Mouse (Mus musculus): ENCODE measurements around the gene Hyal2. TPM values are rescaled to one million over a fixed set of nuclear protein-coding genes. Genes with fewer than 3 reads are reported as not detected.
A peak's percentile ranks its signal among the peaks of the same experiment; 100 is the strongest.

Hyal2 gene
- polyA plus RNA-seq, 1 experiment from 2014 or later, result 155 TPM

DNA sequence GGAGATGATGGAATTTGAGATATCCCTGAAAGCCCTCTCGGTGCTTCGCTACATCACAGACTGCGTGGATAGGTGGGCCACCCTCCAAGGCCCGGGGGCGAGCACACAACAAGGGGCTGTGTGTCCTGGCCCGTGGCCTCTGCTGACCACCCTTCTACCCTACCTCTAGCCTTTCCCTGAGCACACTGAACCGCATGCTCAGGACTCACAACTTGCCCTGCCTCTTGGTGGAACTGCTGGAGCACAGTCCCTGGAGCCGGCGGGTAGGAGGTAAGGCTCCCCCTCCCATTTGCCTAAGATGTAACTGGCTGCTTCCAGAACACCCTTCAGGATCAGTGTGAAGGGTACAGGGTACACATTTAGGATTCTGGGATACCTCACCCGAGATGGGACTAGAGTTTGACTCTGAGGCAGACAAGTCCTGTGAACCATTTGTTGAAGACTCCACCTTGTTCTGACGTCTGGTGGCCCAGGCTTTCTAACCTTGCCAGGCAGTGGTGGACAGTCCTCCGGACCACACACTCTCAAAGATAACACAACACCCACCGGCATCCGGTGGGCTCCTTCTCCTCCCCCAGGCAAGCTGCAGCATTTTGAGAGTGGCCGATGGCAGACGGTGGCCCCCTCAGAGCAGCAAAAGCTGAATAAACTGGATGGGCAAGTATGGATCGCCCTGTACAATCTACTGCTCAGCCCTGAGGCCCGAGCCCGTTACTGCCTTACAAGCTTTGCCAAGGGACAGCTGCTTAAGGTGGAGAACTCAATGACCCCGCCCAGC, 18.3 kb upstream of the Hyal2 start:
- Histone ChIP-seq H3K27me3 (ENCODE audit: control insufficient read depth, insufficient read depth, low read length) (no peaks in the 10 kb centered on the region), H3K4me3 (ENCODE audit: low read depth, low read length) (no peak overlapping the region), H3K4me1 (ENCODE audit: control insufficient read depth, insufficient read depth, low read length) (peaks cover 45% of the 10 kb centered on the region), H3K27ac (replicated peaks; ENCODE audit: low read depth, low read length) (no peak overlapping the region), H3K9ac (ENCODE audit: low read length) (no peak overlapping the region), H3K36me3 (ENCODE audit: control insufficient read depth, insufficient read depth, low read length) (peaks cover 2% of the 10 kb centered on the region; the same call in 1 of the 2 replicates), H3K9me3 (ENCODE audit: control insufficient read depth, low read length) (no peaks in the 10 kb centered on the region), H3K4me2 (ENCODE audit: low read depth, severe bottlenecking) (no peak overlapping the region; the same call in 1 of the 2 replicates)
- ATAC-seq (ENCODE audit: insufficient number of reproducible peaks, low FRiP score, low TSS enrichment, low read depth), result no peak
- DNase-seq (ENCODE audit: low spot score), result no peak
- WGBS, result 78% methylated on average over 20 of the region's 20 CpGs

DNA sequence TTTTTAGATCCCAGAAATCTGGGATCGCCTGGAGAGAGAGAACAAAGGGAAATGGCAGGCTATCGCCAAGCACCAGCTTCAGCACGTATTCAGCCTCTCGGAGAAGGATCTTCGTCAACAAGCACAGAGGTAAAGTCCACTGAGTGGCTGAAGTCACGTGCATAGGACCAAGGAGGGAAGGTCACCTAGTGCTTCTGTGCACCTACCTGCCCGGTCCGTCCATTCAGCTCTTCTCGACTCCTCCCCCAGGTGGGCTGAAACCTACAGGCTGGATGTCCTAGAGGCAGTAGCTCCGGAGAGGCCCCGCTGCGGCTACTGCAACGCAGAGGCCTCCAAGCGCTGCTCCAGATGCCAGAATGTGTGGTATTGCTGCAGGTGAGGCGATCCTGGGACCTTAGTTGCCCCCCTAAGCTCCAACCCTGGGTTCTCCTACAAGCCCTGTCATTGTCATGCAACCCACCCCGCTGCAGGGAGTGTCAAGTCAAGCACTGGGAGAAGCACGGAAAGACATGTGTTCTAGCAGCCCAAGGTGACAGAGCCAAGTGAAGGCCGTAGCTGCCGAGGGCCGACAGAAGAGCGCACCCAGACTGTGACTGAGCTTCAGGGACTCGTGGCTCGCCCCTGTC, 17.1 kb upstream of the Hyal2 start:
- DNase-seq (ENCODE audit: low spot score), result no peak
- peak overlapping the region; percentile 52 for H3K4me3 ChIP-seq (ENCODE audit: low read depth, low read length)
- H3K4me2 ChIP-seq (ENCODE audit: low read depth, severe bottlenecking), result peak overlapping the region; percentile 96
- H3K9me3 ChIP-seq (ENCODE audit: control insufficient read depth, low read length), result no peaks in the 10 kb centered on the region
- peaks cover 47% of the 10 kb centered on the region for H3K4me1 ChIP-seq (ENCODE audit: control insufficient read depth, insufficient read depth, low read length)
- no peaks in the 10 kb centered on the region for H3K27me3 ChIP-seq (ENCODE audit: control insufficient read depth, insufficient read depth, low read length)
- H3K9ac ChIP-seq (ENCODE audit: low read length), result peak overlapping the region; percentile 79; the same call in 1 of the 2 replicates
- WGBS, result 28% methylated on average over 23 of the region's 23 CpGs
- H3K27ac ChIP-seq (replicated peaks; ENCODE audit: low read depth, low read length), result no peak overlapping the region; the same call in 1 of the 2 replicates
- no peaks in the 10 kb centered on the region for H3K36me3 ChIP-seq (ENCODE audit: control insufficient read depth, insufficient read depth, low read length)
- ATAC-seq (ENCODE audit: insufficient number of reproducible peaks, low FRiP score, low TSS enrichment, low read depth), result no peak

DNA sequence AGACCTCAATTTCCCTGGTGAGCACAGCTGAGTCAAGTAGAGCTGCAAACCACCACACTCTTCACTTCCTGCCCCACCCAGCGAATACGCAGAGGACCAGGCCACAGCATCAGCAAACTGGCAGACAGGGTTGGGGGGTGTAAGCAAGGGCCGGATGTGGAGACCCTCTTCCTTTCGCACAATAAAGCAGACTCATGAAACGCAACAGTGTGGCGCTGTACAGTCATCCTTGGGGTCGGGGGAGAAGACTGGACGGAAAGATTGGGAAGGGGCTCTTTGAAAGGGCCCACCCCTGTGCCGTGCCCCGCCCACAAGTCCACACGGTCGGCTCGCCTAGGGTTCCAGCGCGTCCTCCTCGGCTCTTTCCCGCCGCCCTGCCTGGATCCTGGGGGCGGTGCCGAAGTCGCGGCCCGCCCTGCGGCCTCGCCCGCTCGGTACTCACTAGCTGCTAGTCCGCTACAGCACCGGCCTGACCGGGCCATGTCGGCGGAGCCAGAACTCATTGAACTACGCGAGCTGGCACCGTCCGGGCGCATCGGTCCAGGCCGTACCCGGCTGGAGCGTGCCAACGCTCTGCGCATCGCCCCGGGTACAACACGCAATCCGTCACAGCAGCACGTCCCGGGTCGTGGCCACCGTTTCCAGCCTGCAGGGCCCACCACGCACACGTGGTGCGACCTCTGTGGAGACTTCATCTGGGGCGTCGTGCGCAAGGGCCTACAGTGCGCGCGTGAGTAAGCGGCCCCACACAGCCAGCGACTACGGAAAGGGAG, 16.4 kb upstream of the Hyal2 start, which contains the start of gene Rassf1:
Gene Rassf1 (plus strand): TSS at position 439 of the 773 bp plus-strand sequence.
- WGBS, result under 1% methylated on average over 56 of the region's 63 CpGs
- Histone ChIP-seq H3K4me1 (ENCODE audit: control insufficient read depth, insufficient read depth, low read length) (peaks cover 50% of the 10 kb centered on the region), H3K27ac (replicated peaks; ENCODE audit: low read depth, low read length) (peak within 1 kb of the TSS; percentile 47), H3K4me2 (ENCODE audit: low read depth, severe bottlenecking) (peak within 1 kb of the TSS; percentile 96), H3K9ac (ENCODE audit: low read length) (peak within 1 kb of the TSS; percentile 79), H3K4me3 (ENCODE audit: low read depth, low read length) (peak within 1 kb of the TSS; percentile 52), H3K27me3 (ENCODE audit: control insufficient read depth, insufficient read depth, low read length) (no peaks in the 10 kb centered on the region), H3K36me3 (ENCODE audit: control insufficient read depth, insufficient read depth, low read length) (no peaks in the 10 kb centered on the region), H3K9me3 (ENCODE audit: control insufficient read depth, low read length) (no peaks in the 10 kb centered on the region)
- DNase-seq (ENCODE audit: low spot score) (peak; percentile 80), ATAC-seq (ENCODE audit: insufficient number of reproducible peaks, low FRiP score, low TSS enrichment, low read depth) (peak; percentile 14; the same call in 1 of the 2 replicates)

DNA sequence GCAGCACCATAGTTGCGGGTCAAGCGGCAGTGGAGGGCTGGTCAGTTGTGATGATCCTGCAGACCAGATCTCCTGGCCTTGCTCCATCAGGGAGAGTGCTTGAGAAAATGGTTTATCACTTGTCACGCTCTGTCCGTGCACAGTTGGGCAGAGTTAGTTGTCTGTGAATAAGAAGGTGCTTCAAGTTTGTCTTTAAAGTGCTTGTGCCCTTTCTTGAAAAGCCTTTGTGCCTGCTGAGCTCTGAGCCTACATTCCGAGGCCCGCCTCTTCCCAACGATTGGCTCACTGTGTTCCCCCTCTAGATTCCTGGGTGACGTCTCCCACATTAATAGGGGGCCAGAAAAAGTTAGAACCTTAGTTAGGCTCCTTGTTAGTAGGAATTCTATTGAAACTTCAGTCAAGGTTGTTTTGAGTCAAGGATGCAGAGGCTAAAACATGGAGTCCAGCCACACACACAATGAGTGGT, 15.8 kb upstream of the Hyal2 start:
- Histone ChIP-seq H3K4me1 (ENCODE audit: control insufficient read depth, insufficient read depth, low read length) (peaks cover 49% of the 10 kb centered on the region), H3K4me3 (ENCODE audit: low read depth, low read length) (peak overlapping the region; percentile 52), H3K27me3 (ENCODE audit: control insufficient read depth, insufficient read depth, low read length) (no peaks in the 10 kb centered on the region), H3K27ac (replicated peaks; ENCODE audit: low read depth, low read length) (peak overlapping the region; percentile 47), H3K9me3 (ENCODE audit: control insufficient read depth, low read length) (no peaks in the 10 kb centered on the region), H3K9ac (ENCODE audit: low read length) (peak overlapping the region; percentile 79), H3K4me2 (ENCODE audit: low read depth, severe bottlenecking) (peak overlapping the region; percentile 96), H3K36me3 (ENCODE audit: control insufficient read depth, insufficient read depth, low read length) (no peaks in the 10 kb centered on the region; the same call in 1 of the 2 replicates)
- DNase-seq (ENCODE audit: low spot score) (no peak), ATAC-seq (ENCODE audit: insufficient number of reproducible peaks, low FRiP score, low TSS enrichment, low read depth) (no peak)
- 6% methylated on average over 8 of the region's 8 CpGs for WGBS

DNA sequence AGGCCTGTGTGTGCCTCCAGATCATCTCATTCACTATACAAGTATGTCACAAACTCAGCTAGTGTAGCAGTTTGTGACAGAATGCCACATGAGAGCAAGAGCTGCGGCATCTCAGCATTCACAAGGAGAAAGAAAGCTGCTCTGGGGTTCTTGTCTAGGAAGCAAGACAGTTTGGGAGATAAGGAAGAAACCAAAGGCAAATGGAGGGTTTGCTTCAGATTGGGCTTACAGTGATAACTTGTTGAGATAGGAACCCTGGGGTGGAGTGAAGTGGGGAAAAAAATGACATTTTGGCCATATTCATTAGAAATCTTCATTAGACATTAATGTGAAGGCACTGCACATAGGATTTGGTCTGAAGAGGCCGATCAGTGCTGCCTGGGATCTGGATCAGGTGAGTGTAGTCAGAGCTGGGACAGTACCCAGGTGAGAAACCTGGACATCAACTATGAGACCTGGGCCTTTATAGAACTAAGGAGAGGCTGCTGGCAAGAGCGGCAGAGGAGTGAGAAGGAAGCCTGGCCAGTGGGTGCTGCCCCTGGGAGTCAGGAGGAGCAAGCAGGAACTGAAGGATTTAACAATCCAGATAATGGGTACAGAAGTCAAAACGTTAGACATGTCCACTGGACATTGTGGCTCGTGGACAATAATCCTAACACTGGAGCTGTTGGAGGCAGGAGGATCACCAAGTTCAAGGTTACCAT, 14.9 kb upstream of the Hyal2 start:
- no peaks in the 10 kb centered on the region for H3K9me3 ChIP-seq (ENCODE audit: control insufficient read depth, low read length)
- 76% methylated on average over 5 of the region's 5 CpGs for WGBS
- H3K36me3 ChIP-seq (ENCODE audit: control insufficient read depth, insufficient read depth, low read length), result peaks cover 7% of the 10 kb centered on the region; the same call in 1 of the 2 replicates
- H3K4me3 ChIP-seq (ENCODE audit: low read depth, low read length), result no peak overlapping the region
- DNase-seq (ENCODE audit: low spot score) (no peak), ATAC-seq (ENCODE audit: insufficient number of reproducible peaks, low FRiP score, low TSS enrichment, low read depth) (no peak)
- no peak overlapping the region; the same call in none of the 2 replicates for H3K27ac ChIP-seq (replicated peaks; ENCODE audit: low read depth, low read length)
- H3K4me1 ChIP-seq (ENCODE audit: control insufficient read depth, insufficient read depth, low read length), result peaks cover 45% of the 10 kb centered on the region
- H3K9ac ChIP-seq (ENCODE audit: low read length), result no peak overlapping the region; the same call in 1 of the 2 replicates
- H3K4me2 ChIP-seq (ENCODE audit: low read depth, severe bottlenecking), result peak overlapping the region; percentile 96
- H3K27me3 ChIP-seq (ENCODE audit: control insufficient read depth, insufficient read depth, low read length), result no peaks in the 10 kb centered on the region

DNA sequence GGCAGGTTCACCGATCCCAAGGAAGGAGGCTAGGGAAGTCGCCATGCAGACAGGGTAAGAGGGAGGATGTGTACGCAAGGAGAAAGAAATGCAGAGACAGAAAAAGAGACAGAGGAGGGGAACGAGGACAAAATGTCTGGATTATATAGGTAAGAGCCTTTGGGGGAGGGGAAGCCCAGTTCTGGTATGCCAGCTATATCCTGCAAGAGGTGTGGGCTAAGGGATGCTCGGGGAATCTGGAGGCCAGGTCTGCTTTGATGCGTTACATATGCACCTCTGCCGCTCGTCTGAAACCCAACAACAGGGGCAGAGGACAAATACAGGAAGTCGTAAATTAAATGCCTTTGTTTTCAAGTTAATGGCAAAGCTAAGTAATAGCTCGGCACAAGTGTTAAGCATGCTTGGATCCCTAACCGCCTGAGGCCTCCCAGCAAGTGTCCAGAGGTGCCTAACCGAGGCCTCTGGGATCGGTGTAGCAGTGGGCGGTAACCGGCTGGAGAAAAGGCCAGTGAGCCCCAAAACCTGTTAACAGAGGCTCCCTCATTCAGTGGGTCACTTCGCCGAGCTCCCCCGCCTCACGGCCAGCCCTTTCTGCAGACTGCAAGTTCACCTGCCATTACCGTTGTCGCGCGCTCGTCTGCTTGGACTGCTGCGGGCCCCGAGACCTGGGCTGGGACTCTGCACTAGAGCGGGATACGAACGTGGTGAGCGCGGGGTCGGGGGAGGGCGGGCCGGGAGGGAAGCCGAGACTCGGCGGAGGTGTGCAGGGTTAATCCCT, 14.0 kb upstream of the Hyal2 start:
- Histone ChIP-seq H3K4me1 (ENCODE audit: control insufficient read depth, insufficient read depth, low read length) (peaks cover 45% of the 10 kb centered on the region), H3K27ac (replicated peaks; ENCODE audit: low read depth, low read length) (peak overlapping the region; percentile 87), H3K36me3 (ENCODE audit: control insufficient read depth, insufficient read depth, low read length) (peaks cover 13% of the 10 kb centered on the region), H3K9ac (ENCODE audit: low read length) (peak overlapping the region; percentile 49), H3K4me3 (ENCODE audit: low read depth, low read length) (peak overlapping the region; percentile 78), H3K27me3 (ENCODE audit: control insufficient read depth, insufficient read depth, low read length) (no peaks in the 10 kb centered on the region), H3K4me2 (ENCODE audit: low read depth, severe bottlenecking) (peak overlapping the region; percentile 84), H3K9me3 (ENCODE audit: control insufficient read depth, low read length) (no peaks in the 10 kb centered on the region)
- 4% methylated on average over 37 of the region's 37 CpGs for WGBS
- DNase-seq (ENCODE audit: low spot score) (no peak), ATAC-seq (ENCODE audit: insufficient number of reproducible peaks, low FRiP score, low TSS enrichment, low read depth) (peak; percentile 49)

DNA sequence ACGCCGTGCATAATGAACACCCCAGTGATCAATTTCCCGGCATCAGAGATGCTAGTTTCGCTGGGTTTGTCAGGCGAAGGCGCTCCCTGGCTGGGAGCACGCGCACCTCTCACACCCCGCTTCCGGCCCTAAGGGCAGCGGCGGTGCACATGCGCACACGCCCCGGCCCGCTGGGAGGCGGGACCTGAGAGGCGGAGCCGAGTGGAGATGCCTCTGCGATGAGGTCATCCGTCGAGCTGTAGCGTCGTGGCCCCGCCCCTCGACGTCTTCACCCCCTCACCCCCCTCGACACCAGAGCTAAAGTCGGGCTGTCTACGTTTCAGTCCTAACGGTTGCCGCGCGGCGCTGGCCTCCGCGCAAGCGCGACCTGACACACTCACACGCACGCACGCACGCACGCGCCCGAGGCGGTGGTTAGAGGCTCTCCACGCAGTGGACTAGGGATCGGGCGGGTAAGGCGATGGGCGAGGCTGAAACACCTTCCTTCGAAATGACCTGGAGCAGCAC, 13.4 kb upstream of the Hyal2 start:
- WGBS, result under 1% methylated on average over 53 of the region's 53 CpGs
- no peaks in the 10 kb centered on the region for H3K9me3 ChIP-seq (ENCODE audit: control insufficient read depth, low read length)
- peak; percentile 87 for ATAC-seq (ENCODE audit: insufficient number of reproducible peaks, low FRiP score, low TSS enrichment, low read depth)
- H3K4me2 ChIP-seq (ENCODE audit: low read depth, severe bottlenecking), result peak overlapping the region; percentile 84
- H3K27ac ChIP-seq (replicated peaks; ENCODE audit: low read depth, low read length), result peak overlapping the region; percentile 91
- H3K36me3 ChIP-seq (ENCODE audit: control insufficient read depth, insufficient read depth, low read length), result peaks cover 17% of the 10 kb centered on the region
- peak overlapping the region; percentile 79 for H3K9ac ChIP-seq (ENCODE audit: low read length)
- H3K4me3 ChIP-seq (ENCODE audit: low read depth, low read length), result peak overlapping the region; percentile 78
- peaks cover 45% of the 10 kb centered on the region for H3K4me1 ChIP-seq (ENCODE audit: control insufficient read depth, insufficient read depth, low read length)
- peak; percentile 95 for DNase-seq (ENCODE audit: low spot score)
- no peaks in the 10 kb centered on the region for H3K27me3 ChIP-seq (ENCODE audit: control insufficient read depth, insufficient read depth, low read length)

Measured in limb, embryonic 11.5 days (tissue).